Mouse (Mus musculus) brain, embryonic 14.5 days (tissue): Measurements from ENCODE around the gene Pla2g12b. TPM values are rescaled to one million over a fixed set of nuclear protein-coding genes. Genes with fewer than 3 reads are reported as not detected.

ENCODE experiments used
- DNase-seq: peaks from one replicate; pipeline ENCODE4 v3.0.0-alpha.2; 2011; ENCODE audit warnings: low read depth
- CTCF ChIP-seq: fragments of 200-500 bp; IDR thresholded peaks from 2 replicates; pipeline ENCODE4 v1.5.1; 2012; ENCODE audit warnings: inconsistent platforms, mild to moderate bottlenecking, moderate library complexity, borderline replicate concordance; ENCODE audit not compliant: insufficient read depth, insufficient read length; ENCODE audit errors: extremely low read depth
- POLR2A ChIP-seq: fragments of 200-500 bp; IDR thresholded peaks from 2 replicates; pipeline ENCODE4 v1.6.1; 2012; ENCODE audit warnings: mild to moderate bottlenecking, inconsistent platforms, borderline replicate concordance; ENCODE audit not compliant: poor library complexity, insufficient read depth, insufficient read length, severe bottlenecking; ENCODE audit errors: extremely low read depth
- polyA plus RNA-seq: library from polyadenylated mRNA; depleted of rRNA; stranded (reverse); fragments of >200 nt; gene quantifications from 2 replicates; pipeline ENCODE4 v1.2.3, GENCODE M21; 2012; rRNA removed

The Pla2g12b gene
- polyA plus RNA-seq: 0.08 TPM in 1 of 2 replicates, not detected in the other

- no peak for DNase-seq
- no peak for TF ChIP-seq CTCF
- no peak for TF ChIP-seq POLR2A
Measured at GRCm38 (mm10) chr10:59402899-59403792, at the start of gene Pla2g12b. TSS of gene Pla2g12b (plus strand) at chr10:59403660.

GRCm38 (mm10) chr10:59354120-59354519, 49.3 kb upstream of the Pla2g12b start:
- no peak for TF ChIP-seq CTCF
- no peak for TF ChIP-seq POLR2A
- no peak for DNase-seq

GRCm38 (mm10) chr10:59355020-59355419, 48.4 kb upstream of the Pla2g12b start:
- TF ChIP-seq POLR2A (no peak), CTCF (no peak)
- DNase-seq: no peak

GRCm38 (mm10) chr10:59358744-59359143, 44.7 kb upstream of the Pla2g12b start:
- DNase-seq: peak; percentile 21
- 0 out of 2 replicates have a peak, but pooled peaks have one; percentile 1 for TF ChIP-seq CTCF
- TF ChIP-seq POLR2A: no peak

- DNase-seq: no peak
- TF ChIP-seq CTCF (no peak), POLR2A (no peak)
Measured at GRCm38 (mm10) chr10:59363208-59363607, 40.3 kb upstream of the Pla2g12b start.

- no peak for DNase-seq
- TF ChIP-seq CTCF (no peak), POLR2A (no peak)
Measured at GRCm38 (mm10) chr10:59364551-59364950, 38.9 kb upstream of the Pla2g12b start.

- TF ChIP-seq CTCF: no peak
- no peak for TF ChIP-seq POLR2A
- no peak for DNase-seq
Measured at GRCm38 (mm10) chr10:59365804-59366589, 37.5 kb upstream of the Pla2g12b start.

- TF ChIP-seq CTCF: no peak
- TF ChIP-seq POLR2A: no peak
- no peak for DNase-seq
Measured at GRCm38 (mm10) chr10:59366746-59367145, 36.7 kb upstream of the Pla2g12b start.

GRCm38 (mm10) chr10:59367206-59367605, 36.3 kb upstream of the Pla2g12b start:
- no peak for DNase-seq
- no peak for TF ChIP-seq CTCF
- TF ChIP-seq POLR2A: no peak

GRCm38 (mm10) chr10:59368729-59369128, 34.7 kb upstream of the Pla2g12b start:
- DNase-seq: no peak
- TF ChIP-seq CTCF (no peak), POLR2A (no peak)

- no peak for TF ChIP-seq CTCF
- no peak for TF ChIP-seq POLR2A
- DNase-seq: no peak
Measured at GRCm38 (mm10) chr10:59369426-59369825, 34.0 kb upstream of the Pla2g12b start.
